Mouse (Mus musculus) megakaryocyte, embryonic 14.5 days (primary cell): ENCODE results near the gene Gmds.

Experiments
- FLI1 ChIP-seq: IDR thresholded peaks from 2 replicates; pipeline ENCODE4 v1.6.1; 2012; ENCODE audit warnings: low read length, inconsistent platforms, mixed read lengths
- GATA1 ChIP-seq: IDR thresholded peaks from 3 replicates; pipeline ENCODE4 v1.6.1; 2012; ENCODE audit warnings: mixed read lengths, low read length, inconsistent platforms, borderline replicate concordance

GRCm38 (mm10) chr13:31828446-31828845, 510.1 kb downstream of the Gmds start:
- no peak for TF ChIP-seq GATA1
- TF ChIP-seq FLI1: no peak
